Mouse (Mus musculus): ENCODE results near the gene Hbs1l. TPM values are rescaled to one million over a fixed set of nuclear protein-coding genes. Genes with fewer than 3 reads are reported as not detected.

The Hbs1l gene
- polyA plus RNA-seq, 1 experiment from 2014 or later, result 120 TPM

DNA sequence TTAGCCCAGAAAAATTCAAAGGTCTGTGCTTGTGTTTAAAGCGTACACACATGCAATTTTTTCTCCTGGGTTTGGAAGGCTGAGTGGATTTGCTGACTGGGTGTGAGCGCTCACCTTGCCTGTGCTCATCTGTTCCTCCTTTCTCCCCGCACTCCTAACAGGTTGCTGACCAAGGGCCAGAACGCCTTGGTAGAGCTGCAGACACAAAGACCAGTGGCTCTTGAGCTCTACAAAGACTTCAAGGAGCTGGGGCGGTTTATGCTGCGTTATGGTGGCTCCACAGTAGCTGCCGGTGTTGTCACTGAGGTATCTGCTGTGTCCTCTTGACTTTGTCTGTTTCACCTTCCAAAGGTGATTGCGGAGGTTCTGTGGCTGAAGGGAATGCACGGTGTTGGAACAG lies 71.7 kb downstream of the Hbs1l start:
- H3K36me3 ChIP-seq, result peaks cover 37% of the 10 kb centered on the region
- no peak overlapping the region for H3K27ac ChIP-seq (replicated peaks)
- H3K27me3 ChIP-seq, result no peaks in the 10 kb centered on the region
- no peak overlapping the region for H3K4me3 ChIP-seq
- 95% methylated on average over 9 of the region's 9 CpGs for WGBS
- H3K4me1 ChIP-seq, result no peaks in the 10 kb centered on the region
- H3K4me2 ChIP-seq (replicated peaks), result no peak overlapping the region
- ATAC-seq (replicated peaks), result no peak
- H3K9me3 ChIP-seq, result no peaks in the 10 kb centered on the region
- no peak overlapping the region for H3K9ac ChIP-seq (replicated peaks)

DNA sequence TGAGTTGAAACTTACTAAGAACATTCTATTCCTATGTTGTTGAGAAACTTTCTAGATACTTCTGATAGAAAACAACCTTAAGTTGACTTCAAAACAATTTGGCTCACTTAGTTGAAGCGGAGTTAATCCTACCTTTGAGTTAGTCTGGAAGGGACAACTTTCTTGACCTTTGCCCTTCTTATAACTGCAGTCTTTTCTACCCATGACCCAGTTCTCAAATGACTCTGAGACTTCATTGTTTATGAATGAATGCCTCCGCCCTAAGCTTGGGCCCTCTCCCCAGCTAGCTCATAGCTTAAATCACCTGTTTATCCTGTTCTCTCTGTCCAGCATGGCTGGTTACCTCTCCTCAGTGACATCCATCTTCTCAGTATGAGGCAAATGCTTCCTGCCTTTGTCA lies 73.8 kb downstream of the Hbs1l start:
- peaks cover 29% of the 10 kb centered on the region for H3K36me3 ChIP-seq
- 61% methylated on average over 2 of the region's 2 CpGs for WGBS
- H3K27ac ChIP-seq (replicated peaks), result no peak overlapping the region
- ATAC-seq (replicated peaks), result no peak
- H3K4me1 ChIP-seq, result no peaks in the 10 kb centered on the region
- H3K9me3 ChIP-seq, result no peaks in the 10 kb centered on the region
- no peak overlapping the region for H3K9ac ChIP-seq (replicated peaks)
- H3K27me3 ChIP-seq, result no peaks in the 10 kb centered on the region
- no peak overlapping the region for H3K4me3 ChIP-seq
- no peak overlapping the region for H3K4me2 ChIP-seq (replicated peaks)

DNA sequence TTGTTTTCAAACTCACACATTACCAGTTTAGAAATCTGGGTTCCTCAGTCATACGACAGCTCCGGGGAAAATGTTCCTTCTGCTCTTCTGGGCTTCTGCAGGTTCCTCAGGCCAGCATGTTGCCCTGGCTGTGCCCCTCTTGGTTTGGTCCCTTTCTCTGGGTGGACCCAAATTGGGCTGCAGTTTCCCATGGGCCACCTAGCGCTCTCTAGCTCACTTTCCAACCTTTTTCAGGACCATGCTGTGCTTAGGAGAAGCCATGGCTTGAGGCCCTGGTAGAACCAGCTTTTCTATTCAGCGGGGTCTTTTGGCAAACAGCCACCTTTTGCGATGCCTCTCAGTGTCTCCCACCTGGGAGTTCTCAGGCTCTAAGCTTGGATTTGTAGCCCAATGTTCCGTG lies 76.5 kb downstream of the Hbs1l start:
- no peak overlapping the region for H3K4me2 ChIP-seq (replicated peaks)
- peaks cover 23% of the 10 kb centered on the region for H3K36me3 ChIP-seq
- no peak for ATAC-seq (replicated peaks)
- 95% methylated on average over 6 of the region's 6 CpGs for WGBS
- H3K4me1 ChIP-seq, result no peaks in the 10 kb centered on the region
- no peak overlapping the region for H3K27ac ChIP-seq (replicated peaks)
- no peaks in the 10 kb centered on the region for H3K9me3 ChIP-seq
- H3K27me3 ChIP-seq, result no peaks in the 10 kb centered on the region
- H3K9ac ChIP-seq (replicated peaks), result no peak overlapping the region
- no peak overlapping the region for H3K4me3 ChIP-seq

DNA sequence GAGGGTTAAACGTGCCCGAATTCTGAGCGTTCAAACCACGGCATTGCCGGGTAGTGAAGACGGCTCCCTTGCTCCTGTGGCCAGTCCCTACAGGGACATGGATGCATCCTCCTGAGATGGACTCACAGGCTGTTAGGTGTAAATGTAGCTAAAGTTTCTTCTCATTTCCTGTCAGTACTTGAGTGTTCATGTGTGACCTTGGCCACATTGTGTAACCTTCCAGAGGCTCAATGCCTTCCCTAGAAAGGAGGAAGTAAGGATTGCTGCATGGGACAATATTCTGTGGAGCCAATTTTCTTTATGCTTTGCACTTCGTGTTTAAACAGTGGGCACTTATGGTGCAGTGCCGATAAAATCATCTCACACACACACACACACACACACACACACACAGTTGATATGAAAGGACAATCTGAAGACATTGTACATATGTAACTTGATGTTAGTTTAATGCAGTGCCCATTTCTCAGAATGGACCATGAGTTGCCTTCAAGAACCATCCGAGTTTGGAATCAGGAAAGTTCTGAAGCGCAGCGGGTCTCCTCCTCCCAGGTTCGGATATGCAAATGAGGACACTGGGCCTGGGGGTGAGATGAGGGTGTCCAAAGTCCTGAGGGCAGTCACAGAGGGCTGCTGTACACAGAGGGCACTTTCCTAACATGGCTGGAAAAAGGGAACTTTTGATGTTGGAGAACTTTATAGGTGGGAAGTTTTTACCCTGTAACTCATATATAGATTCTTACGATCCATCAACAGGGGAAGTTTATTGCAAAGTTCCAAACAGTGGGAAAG lies 81.1 kb downstream of the Hbs1l start, which contains the start of gene Aldh8a1:
Gene Aldh8a1, plus strand, starts transcription at position 610 of the 792 bp plus-strand sequence.
- Histone ChIP-seq H3K4me1 (no peaks in the 10 kb centered on the region), H3K4me3 (no peak within 1 kb of the TSS), H3K36me3 (no peaks in the 10 kb centered on the region), H3K4me2 (replicated peaks) (no peak within 1 kb of the TSS), H3K27ac (replicated peaks) (no peak within 1 kb of the TSS), H3K27me3 (no peaks in the 10 kb centered on the region), H3K9me3 (no peaks in the 10 kb centered on the region), H3K9ac (replicated peaks) (no peak within 1 kb of the TSS)
- WGBS, result 86% methylated on average over 13 of the region's 13 CpGs
- ATAC-seq (replicated peaks), result no peak

DNA sequence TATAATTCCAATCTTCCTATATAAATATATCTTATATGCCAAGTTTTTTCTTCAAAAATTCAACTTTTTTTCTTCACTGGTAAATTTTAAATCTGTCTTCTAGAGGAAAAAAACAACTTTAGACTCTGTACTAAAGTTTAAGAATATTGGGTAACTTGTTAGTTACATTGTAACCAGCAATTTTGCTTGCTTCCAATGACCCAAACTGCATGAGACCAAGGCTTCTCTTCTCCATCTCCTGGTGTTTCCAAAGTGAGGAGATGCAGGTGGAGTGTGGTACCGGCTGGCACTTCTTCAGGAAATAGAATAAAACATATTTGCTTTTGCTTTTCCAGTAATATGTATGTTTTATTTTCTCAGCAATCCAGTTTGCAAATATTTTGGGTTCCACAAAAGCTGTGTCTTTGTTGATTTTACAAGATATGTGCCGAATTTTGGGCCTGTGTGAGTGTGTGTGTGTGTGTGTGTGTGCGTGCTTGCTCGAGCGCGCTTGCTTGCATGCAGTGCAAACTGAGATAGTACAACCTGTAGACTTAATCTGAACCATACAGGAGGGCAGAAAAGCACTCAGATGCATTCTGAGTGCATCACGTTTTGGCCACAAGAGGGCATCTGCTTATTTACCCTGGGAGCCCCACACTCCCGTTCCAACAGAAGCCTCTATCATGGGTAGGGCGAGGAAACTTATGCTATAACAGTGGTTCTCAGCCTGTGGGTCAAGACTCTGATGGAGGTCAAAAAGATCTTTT lies 82.6 kb downstream of the Hbs1l start:
- Histone ChIP-seq H3K9ac (replicated peaks) (no peak overlapping the region), H3K27ac (replicated peaks) (no peak overlapping the region), H3K4me2 (replicated peaks) (no peak overlapping the region), H3K4me3 (no peak overlapping the region), H3K9me3 (no peaks in the 10 kb centered on the region), H3K27me3 (no peaks in the 10 kb centered on the region), H3K36me3 (no peaks in the 10 kb centered on the region), H3K4me1 (no peaks in the 10 kb centered on the region)
- no peak for ATAC-seq (replicated peaks)
- WGBS, result 73% methylated on average over 9 of the region's 9 CpGs

DNA sequence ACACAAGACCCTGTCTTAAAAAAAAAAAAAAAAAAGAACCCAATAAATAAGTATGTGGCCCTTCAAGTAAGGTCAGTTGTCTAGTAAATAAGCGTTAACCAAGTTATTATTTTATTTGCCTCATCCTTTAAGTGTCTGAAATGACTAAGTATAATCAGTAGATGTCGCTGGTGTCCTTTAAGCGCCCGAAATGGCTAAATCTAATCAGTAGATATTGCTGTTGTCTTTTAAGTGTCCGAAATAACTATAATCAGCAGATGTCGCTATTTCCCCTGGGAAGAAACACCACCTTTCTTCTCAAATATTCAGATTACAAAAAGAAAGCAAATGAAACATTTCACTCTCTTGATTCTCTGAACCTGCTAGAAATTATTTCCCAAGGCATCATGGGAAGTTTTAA lies 87.1 kb downstream of the Hbs1l start:
- Histone ChIP-seq H3K9ac (replicated peaks) (no peak overlapping the region), H3K4me3 (no peak overlapping the region), H3K4me1 (no peaks in the 10 kb centered on the region), H3K27ac (replicated peaks) (no peak overlapping the region), H3K36me3 (no peaks in the 10 kb centered on the region), H3K27me3 (no peaks in the 10 kb centered on the region), H3K9me3 (no peaks in the 10 kb centered on the region), H3K4me2 (replicated peaks) (no peak overlapping the region)
- 31% methylated on average over 6 of the region's 6 CpGs for WGBS
- ATAC-seq (replicated peaks), result 0 out of 2 replicates have a peak, but pooled peaks have one; percentile 56

DNA sequence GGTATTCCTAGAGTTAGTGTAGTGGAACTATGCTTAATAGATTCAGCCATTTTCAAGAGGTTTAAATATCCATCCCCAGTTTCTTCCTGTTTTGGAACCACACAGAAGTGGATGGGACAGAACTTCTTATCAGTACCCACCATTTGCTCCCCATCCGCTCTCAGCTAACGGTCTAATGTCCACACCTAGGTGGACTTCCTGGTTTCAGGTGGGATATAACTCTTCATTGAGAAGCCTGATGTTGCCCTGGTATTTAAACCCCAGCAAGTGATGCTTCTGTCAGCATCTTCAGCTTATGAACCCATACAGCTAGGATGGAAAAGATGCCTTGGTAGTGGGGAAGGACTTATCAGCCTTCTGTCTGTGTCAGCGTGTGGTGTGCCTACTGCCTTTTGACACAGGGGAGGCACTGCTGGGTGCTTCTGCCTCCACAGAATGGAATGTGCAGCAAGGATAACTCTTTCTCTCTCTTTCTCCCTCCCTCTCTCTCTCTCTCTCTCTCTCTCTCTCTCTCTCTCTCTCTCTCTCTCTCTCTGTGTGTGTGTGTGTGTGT lies 89.4 kb downstream of the Hbs1l start:
- Histone ChIP-seq H3K27ac (replicated peaks) (no peak overlapping the region), H3K9me3 (no peaks in the 10 kb centered on the region), H3K9ac (replicated peaks) (no peak overlapping the region), H3K4me2 (replicated peaks) (no peak overlapping the region), H3K27me3 (no peaks in the 10 kb centered on the region), H3K36me3 (no peaks in the 10 kb centered on the region), H3K4me3 (no peak overlapping the region), H3K4me1 (no peaks in the 10 kb centered on the region)
- no peak for ATAC-seq (replicated peaks)
- 81% methylated on average over 3 of the region's 3 CpGs for WGBS

DNA sequence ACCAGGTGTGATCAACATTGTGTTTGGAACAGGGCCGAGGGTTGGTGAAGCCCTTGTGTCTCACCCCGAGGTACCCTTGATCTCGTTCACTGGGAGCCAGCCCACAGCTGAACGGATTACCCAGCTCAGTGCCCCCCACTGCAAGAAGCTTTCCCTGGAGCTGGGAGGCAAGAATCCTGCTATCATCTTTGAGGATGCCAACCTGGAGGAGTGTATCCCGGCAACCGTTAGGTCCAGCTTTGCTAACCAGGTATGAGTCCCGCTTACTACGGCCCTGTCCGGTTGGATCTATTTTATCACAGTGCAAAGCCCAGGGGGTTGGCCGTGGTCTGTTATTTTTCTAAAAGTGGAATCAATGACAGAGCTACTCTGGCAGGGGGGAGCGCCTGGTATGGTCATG lies 93.3 kb downstream of the Hbs1l start:
- Histone ChIP-seq H3K4me1 (no peaks in the 10 kb centered on the region), H3K9me3 (no peaks in the 10 kb centered on the region), H3K27me3 (no peaks in the 10 kb centered on the region), H3K27ac (replicated peaks) (no peak overlapping the region), H3K9ac (replicated peaks) (no peak overlapping the region), H3K4me3 (no peak overlapping the region), H3K4me2 (replicated peaks) (no peak overlapping the region), H3K36me3 (no peaks in the 10 kb centered on the region)
- no peak for ATAC-seq (replicated peaks)
- WGBS, result 91% methylated on average over 11 of the region's 11 CpGs

DNA sequence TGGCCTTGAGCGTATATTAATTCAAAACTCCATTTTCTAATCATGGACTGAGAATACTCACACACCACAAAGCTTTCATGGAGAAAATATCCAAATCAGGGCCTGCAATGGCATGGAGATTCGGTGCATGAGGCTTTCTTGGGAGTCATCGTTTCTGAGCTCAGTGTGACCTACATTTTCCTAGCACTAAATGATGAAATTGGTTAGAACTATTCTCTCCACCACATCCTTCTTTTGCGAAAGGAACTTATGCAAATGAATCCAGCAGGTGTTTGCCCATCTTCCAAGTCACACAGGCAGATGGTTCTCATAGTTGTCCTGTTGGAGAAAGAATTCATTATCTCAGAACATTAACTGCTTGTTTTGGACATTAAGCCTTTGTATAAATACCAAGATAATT lies 94.7 kb downstream of the Hbs1l start:
- Histone ChIP-seq H3K27me3 (no peaks in the 10 kb centered on the region), H3K9me3 (no peaks in the 10 kb centered on the region), H3K9ac (replicated peaks) (no peak overlapping the region), H3K4me1 (no peaks in the 10 kb centered on the region), H3K4me3 (no peak overlapping the region), H3K4me2 (replicated peaks) (no peak overlapping the region), H3K36me3 (no peaks in the 10 kb centered on the region), H3K27ac (replicated peaks) (no peak overlapping the region)
- WGBS, result 80% methylated on average over 4 of the region's 4 CpGs
- no peak for ATAC-seq (replicated peaks)

DNA sequence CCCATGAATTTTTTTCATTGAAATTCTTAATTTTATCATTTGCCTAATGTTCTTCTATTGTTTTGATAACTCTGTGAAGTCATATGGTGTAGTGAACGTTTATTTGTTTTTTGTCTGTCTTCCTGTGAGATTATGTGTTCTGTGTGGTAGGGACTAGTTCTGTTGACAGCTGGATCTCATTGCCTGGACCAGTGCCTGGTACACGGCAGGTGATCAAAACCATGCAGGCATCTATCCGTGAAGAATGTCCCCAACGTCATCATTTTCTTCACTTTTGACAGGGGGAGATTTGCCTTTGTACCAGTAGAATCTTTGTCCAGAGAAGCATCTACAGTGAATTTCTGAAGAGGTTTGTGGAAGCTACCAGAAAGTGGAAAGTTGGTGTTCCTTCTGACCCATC lies 95.5 kb downstream of the Hbs1l start:
- Histone ChIP-seq H3K27me3 (no peaks in the 10 kb centered on the region), H3K36me3 (no peaks in the 10 kb centered on the region), H3K9ac (replicated peaks) (no peak overlapping the region), H3K4me3 (no peak overlapping the region), H3K4me1 (no peaks in the 10 kb centered on the region), H3K9me3 (no peaks in the 10 kb centered on the region), H3K27ac (replicated peaks) (no peak overlapping the region), H3K4me2 (replicated peaks) (no peak overlapping the region)
- WGBS, result 83% methylated on average over 4 of the region's 4 CpGs
- no peak for ATAC-seq (replicated peaks)

DNA sequence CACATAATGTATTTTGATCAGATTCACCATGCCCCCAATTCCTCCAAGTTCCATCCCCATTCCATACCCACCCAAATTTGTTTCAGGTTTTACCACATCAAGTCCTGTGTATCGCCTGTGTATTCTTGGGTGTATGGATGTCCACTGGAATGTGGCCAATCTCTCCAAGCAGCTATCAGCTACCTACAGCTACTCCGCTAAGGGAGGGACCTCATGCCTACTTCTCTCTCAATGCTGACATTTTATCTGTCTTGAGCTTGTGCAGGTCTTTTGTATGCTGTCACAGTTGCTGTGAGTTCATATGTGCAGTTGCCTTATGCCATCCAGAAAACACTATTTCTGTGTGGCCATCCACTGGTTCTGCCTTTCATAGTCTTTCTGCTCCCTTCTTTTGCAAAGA lies 97.6 kb downstream of the Hbs1l start:
- WGBS, result 93% methylated on average over 2 of the region's 2 CpGs
- Histone ChIP-seq H3K4me2 (replicated peaks) (no peak overlapping the region), H3K27ac (replicated peaks) (no peak overlapping the region), H3K4me1 (no peaks in the 10 kb centered on the region), H3K27me3 (no peaks in the 10 kb centered on the region), H3K36me3 (no peaks in the 10 kb centered on the region), H3K9me3 (no peaks in the 10 kb centered on the region), H3K4me3 (no peak overlapping the region), H3K9ac (replicated peaks) (no peak overlapping the region)
- no peak for ATAC-seq (replicated peaks)

DNA sequence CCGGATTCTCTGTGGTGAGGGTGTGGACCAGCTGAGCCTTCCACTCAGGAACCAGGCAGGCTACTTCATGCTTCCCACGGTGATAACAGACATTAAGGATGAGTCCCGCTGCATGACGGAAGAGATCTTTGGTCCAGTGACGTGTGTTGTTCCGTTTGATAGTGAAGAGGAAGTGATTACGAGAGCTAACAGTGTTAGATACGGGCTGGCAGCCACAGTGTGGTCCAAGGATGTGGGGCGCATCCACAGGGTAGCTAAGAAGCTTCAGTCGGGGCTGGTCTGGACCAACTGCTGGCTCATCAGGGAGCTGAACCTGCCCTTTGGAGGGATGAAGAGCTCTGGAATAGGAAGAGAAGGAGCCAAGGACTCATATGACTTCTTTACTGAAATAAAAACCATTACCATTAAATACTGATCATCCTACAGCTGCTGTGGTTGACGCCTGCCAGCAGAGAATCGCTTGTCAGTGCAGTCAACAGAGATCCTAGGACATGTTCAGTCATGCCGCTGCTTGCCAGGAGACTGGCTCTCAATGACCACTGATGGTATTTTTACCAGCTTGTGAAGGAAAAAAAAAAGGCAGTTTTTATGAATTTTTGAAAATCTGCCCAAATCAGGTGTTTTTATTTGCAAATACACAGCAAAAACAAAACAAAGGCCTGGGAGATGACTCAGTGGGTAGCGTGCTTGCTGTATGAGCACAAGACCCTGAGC lies 99.8 kb downstream of the Hbs1l start:
- Histone ChIP-seq H3K9me3 (no peaks in the 10 kb centered on the region), H3K36me3 (no peaks in the 10 kb centered on the region), H3K4me1 (no peaks in the 10 kb centered on the region), H3K4me2 (replicated peaks) (no peak overlapping the region), H3K27me3 (no peaks in the 10 kb centered on the region), H3K9ac (replicated peaks) (no peak overlapping the region), H3K27ac (replicated peaks) (no peak overlapping the region), H3K4me3 (no peak overlapping the region)
- no peak for ATAC-seq (replicated peaks)
- WGBS, result 93% methylated on average over 14 of the region's 14 CpGs

Measured in forebrain, embryonic 15.5 days (tissue).